Mouse (Mus musculus): ENCODE data around the gene Nub1. TPM values are rescaled to one million over a fixed set of nuclear protein-coding genes. Genes with fewer than 3 reads are reported as not detected.

Nub1 gene
- 77.3 and 81.1 TPM in 2 replicates for polyA plus RNA-seq (2011; ENCODE audit: insufficient read depth, insufficient read length, low read depth, missing spikeins)

DNA sequence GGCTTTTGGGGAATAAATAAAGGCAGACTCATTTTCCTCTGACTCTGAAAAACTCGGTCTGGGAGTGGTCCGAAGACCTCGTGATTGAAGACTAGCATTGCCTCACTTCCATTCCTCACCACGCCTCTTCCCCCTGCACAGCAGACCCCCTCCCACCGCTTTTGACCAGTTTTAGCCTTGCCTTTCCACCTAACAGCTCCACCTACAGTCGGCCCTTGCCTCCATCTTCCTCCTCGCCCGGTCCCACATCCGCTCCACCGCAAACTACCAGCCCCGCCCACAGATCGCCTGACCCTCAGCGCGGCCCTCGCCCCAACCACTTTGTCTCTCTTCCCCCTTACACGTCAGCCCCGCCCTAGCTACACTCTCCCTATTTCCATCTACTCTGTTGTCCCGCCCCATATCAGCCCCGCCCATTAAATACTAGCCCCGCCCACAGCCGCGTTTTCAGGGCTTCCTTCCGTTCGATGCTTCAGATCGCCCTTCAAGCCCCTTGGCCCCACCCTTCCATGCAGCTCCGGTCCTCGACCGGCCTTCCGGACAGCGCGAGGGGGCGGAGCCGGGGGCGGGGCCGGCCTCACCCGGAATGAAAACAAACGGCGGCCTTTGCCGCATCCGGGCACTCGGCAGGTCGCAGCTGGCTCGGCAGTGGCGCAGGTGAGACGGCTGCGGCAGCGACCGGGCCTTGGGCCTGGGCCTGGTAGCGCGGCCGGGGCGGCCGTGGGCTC, at the start of gene Nub1:
Nub1 (plus strand) TSS at position 167 of the 728 bp plus-strand sequence.
- Histone ChIP-seq H3K27me3 (ENCODE audit: control insufficient read depth, insufficient read depth, low read length, poor library complexity, severe bottlenecking) (no peaks in the 10 kb centered on the region), H3K9me3 (replicated peaks; ENCODE audit: control insufficient read depth, insufficient read depth, low read length, poor library complexity, severe bottlenecking) (no peaks in the 10 kb centered on the region), H3K9ac (ENCODE audit: low read depth, poor library complexity, severe bottlenecking) (peak within 1 kb of the TSS; percentile 94), H3K36me3 (ENCODE audit: control insufficient read depth, insufficient read depth, low read length, poor library complexity, severe bottlenecking) (peaks cover 6% of the 10 kb centered on the region), H3K4me1 (ENCODE audit: control insufficient read depth, insufficient read depth, low read length) (no peaks in the 10 kb centered on the region), H3K4me3 (ENCODE audit: low read depth, low read length) (peak within 1 kb of the TSS; percentile 98), H3K27ac (ENCODE audit: insufficient read depth, low read length) (peak within 1 kb of the TSS; percentile 98)
- TF ChIP-seq POLR2A (IDR thresholded peaks at IDR 0.05; ENCODE audit: insufficient read depth, low read length): peak; percentile 76
- TF ChIP-seq CTCF (IDR thresholded peaks at IDR 0.05; ENCODE audit: low read depth, low read length): peak; percentile 62
- TF ChIP-seq EP300 (IDR thresholded peaks at IDR 0.05; ENCODE audit: insufficient read depth, low read depth, low read length): peak; percentile 83

DNA sequence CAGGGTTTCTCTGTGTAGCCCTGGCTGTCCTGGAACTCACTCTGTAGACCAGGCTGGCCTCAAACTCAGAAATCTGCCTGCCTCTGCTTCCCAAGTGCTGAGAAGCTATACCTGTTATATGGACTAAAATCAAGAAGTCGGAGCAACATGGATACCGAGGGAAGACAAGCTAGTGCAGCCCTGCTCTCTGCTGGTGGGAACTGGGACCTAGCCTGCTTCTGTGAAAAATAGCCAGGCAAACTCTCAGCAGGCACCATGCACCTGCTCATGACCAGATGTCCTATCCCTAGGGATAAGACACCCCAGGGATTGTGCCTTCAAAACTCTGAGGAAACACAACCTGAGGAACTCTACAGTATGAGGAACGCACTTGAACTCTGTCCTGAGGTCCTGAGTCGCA, 48.3 kb upstream of the Nub1 start:
- TF ChIP-seq CTCF (IDR thresholded peaks at IDR 0.05; ENCODE audit: low read depth, low read length) (peak; percentile 16), EP300 (IDR thresholded peaks at IDR 0.05; ENCODE audit: insufficient read depth, low read depth, low read length) (no peak)
- Histone ChIP-seq H3K4me1 (ENCODE audit: control insufficient read depth, insufficient read depth, low read length) (peaks cover 2% of the 10 kb centered on the region), H3K27me3 (ENCODE audit: control insufficient read depth, insufficient read depth, low read length, poor library complexity, severe bottlenecking) (no peaks in the 10 kb centered on the region), H3K27ac (ENCODE audit: insufficient read depth, low read length) (no peak overlapping the region), H3K4me3 (ENCODE audit: low read depth, low read length) (no peak overlapping the region), H3K9me3 (replicated peaks; ENCODE audit: control insufficient read depth, insufficient read depth, low read length, poor library complexity, severe bottlenecking) (no peaks in the 10 kb centered on the region), H3K36me3 (ENCODE audit: control insufficient read depth, insufficient read depth, low read length, poor library complexity, severe bottlenecking) (no peaks in the 10 kb centered on the region), H3K9ac (ENCODE audit: low read depth, poor library complexity, severe bottlenecking) (no peak overlapping the region)

DNA sequence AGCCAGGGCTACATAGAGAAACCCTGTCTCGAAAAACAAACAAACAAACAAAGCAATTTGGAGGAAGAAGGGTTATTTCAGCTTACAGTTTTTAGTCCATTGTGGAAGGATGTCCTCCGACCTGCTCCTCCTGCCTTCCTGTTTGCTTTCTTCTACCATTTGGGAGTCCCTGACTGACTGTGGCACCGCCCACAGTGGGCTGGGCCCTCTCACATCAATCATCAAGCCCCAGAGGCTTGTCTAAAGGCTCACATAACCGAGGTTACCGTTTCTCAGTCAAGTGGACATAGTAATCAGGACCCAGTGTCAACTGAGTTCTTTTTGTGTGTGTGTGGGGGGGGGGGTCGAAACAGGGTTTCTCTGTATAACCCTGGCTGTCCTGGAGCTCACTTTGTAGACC, 47.2 kb upstream of the Nub1 start:
- no peak overlapping the region for H3K9ac ChIP-seq (ENCODE audit: low read depth, poor library complexity, severe bottlenecking)
- H3K4me1 ChIP-seq (ENCODE audit: control insufficient read depth, insufficient read depth, low read length): peaks cover 2% of the 10 kb centered on the region
- H3K27me3 ChIP-seq (ENCODE audit: control insufficient read depth, insufficient read depth, low read length, poor library complexity, severe bottlenecking): no peaks in the 10 kb centered on the region
- TF ChIP-seq CTCF (IDR thresholded peaks at IDR 0.05; ENCODE audit: low read depth, low read length) (no peak), POLR2A (IDR thresholded peaks at IDR 0.05; ENCODE audit: insufficient read depth, low read length) (no peak), EP300 (IDR thresholded peaks at IDR 0.05; ENCODE audit: insufficient read depth, low read depth, low read length) (no peak)
- H3K36me3 ChIP-seq (ENCODE audit: control insufficient read depth, insufficient read depth, low read length, poor library complexity, severe bottlenecking): no peaks in the 10 kb centered on the region
- H3K9me3 ChIP-seq (replicated peaks; ENCODE audit: control insufficient read depth, insufficient read depth, low read length, poor library complexity, severe bottlenecking): no peaks in the 10 kb centered on the region
- no peak overlapping the region for H3K4me3 ChIP-seq (ENCODE audit: low read depth, low read length)
- H3K27ac ChIP-seq (ENCODE audit: insufficient read depth, low read length): no peak overlapping the region

DNA sequence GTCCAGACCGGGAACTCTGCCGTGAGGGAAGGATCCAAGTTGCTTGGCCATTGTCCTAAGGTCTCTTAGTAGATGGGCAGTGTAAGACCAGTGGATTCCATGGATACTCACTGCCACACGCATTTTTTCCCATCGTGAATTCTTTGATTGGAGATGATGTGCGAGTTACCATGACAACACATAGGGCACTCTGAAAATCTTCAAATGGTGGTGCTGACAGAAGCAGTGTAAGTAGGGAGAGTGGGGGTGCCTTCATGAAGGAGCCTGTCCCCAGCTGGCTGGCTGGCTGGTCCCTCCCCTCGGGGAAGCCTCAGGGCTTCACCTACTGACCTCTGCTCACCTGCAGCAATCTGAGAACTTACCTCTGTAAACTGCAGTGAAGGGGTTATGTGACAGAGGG, 46.3 kb upstream of the Nub1 start:
- Histone ChIP-seq H3K27me3 (ENCODE audit: control insufficient read depth, insufficient read depth, low read length, poor library complexity, severe bottlenecking) (no peaks in the 10 kb centered on the region), H3K4me1 (ENCODE audit: control insufficient read depth, insufficient read depth, low read length) (peaks cover 2% of the 10 kb centered on the region), H3K36me3 (ENCODE audit: control insufficient read depth, insufficient read depth, low read length, poor library complexity, severe bottlenecking) (no peaks in the 10 kb centered on the region), H3K9ac (ENCODE audit: low read depth, poor library complexity, severe bottlenecking) (no peak overlapping the region), H3K4me3 (ENCODE audit: low read depth, low read length) (no peak overlapping the region), H3K9me3 (replicated peaks; ENCODE audit: control insufficient read depth, insufficient read depth, low read length, poor library complexity, severe bottlenecking) (no peaks in the 10 kb centered on the region), H3K27ac (ENCODE audit: insufficient read depth, low read length) (no peak overlapping the region)
- TF ChIP-seq CTCF (IDR thresholded peaks at IDR 0.05; ENCODE audit: low read depth, low read length) (no peak), EP300 (IDR thresholded peaks at IDR 0.05; ENCODE audit: insufficient read depth, low read depth, low read length) (no peak), POLR2A (IDR thresholded peaks at IDR 0.05; ENCODE audit: insufficient read depth, low read length) (no peak)

DNA sequence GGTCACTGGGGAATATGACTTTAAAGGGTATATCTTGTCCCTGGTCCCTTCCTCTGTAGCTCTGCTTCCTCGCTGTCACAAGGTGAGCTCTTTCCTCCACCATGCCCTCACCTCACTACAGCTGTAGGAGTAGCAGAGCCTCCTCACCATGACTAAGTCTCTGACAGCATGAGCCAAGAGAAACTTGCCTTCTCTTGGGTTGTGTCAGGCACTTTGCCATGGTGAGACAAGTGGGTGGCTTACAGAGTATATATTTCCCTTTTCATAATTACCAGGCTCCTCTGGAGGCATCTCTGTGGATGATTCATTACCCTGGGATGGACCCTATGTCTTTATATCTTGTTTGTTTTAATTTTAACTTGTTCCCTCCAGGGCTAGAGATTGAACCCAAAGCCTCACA, 39.9 kb upstream of the Nub1 start:
- H3K27me3 ChIP-seq (ENCODE audit: control insufficient read depth, insufficient read depth, low read length, poor library complexity, severe bottlenecking): no peaks in the 10 kb centered on the region
- no peaks in the 10 kb centered on the region for H3K36me3 ChIP-seq (ENCODE audit: control insufficient read depth, insufficient read depth, low read length, poor library complexity, severe bottlenecking)
- TF ChIP-seq EP300 (IDR thresholded peaks at IDR 0.05; ENCODE audit: insufficient read depth, low read depth, low read length) (no peak), POLR2A (IDR thresholded peaks at IDR 0.05; ENCODE audit: insufficient read depth, low read length) (no peak), CTCF (IDR thresholded peaks at IDR 0.05; ENCODE audit: low read depth, low read length) (no peak)
- no peaks in the 10 kb centered on the region for H3K4me1 ChIP-seq (ENCODE audit: control insufficient read depth, insufficient read depth, low read length)
- no peak overlapping the region for H3K27ac ChIP-seq (ENCODE audit: insufficient read depth, low read length)
- H3K9me3 ChIP-seq (replicated peaks; ENCODE audit: control insufficient read depth, insufficient read depth, low read length, poor library complexity, severe bottlenecking): no peaks in the 10 kb centered on the region
- H3K4me3 ChIP-seq (ENCODE audit: low read depth, low read length): no peak overlapping the region
- H3K9ac ChIP-seq (ENCODE audit: low read depth, poor library complexity, severe bottlenecking): no peak overlapping the region

DNA sequence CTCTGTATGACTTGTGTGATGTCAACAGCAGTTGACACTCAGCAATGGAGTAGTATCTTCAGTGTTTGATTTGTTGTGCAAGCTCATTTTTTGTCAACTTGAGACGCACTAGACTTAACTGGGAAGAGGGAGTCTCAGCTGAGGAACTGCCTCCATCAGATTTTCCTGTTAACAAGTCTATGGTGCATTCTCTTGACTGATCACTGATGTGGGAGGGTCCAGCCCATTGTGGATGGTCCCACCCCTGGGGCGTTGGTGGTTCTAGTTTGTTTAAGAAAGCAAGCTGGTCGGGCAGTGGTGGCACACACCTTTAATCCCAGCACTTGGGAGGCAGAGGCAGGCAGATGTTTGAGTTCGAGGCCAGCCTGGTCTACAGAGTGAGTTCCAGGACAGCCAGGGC, 36.1 kb upstream of the Nub1 start:
- H3K36me3 ChIP-seq (ENCODE audit: control insufficient read depth, insufficient read depth, low read length, poor library complexity, severe bottlenecking): no peaks in the 10 kb centered on the region
- H3K4me1 ChIP-seq (ENCODE audit: control insufficient read depth, insufficient read depth, low read length): no peaks in the 10 kb centered on the region
- no peaks in the 10 kb centered on the region for H3K27me3 ChIP-seq (ENCODE audit: control insufficient read depth, insufficient read depth, low read length, poor library complexity, severe bottlenecking)
- no peak overlapping the region for H3K9ac ChIP-seq (ENCODE audit: low read depth, poor library complexity, severe bottlenecking)
- no peaks in the 10 kb centered on the region for H3K9me3 ChIP-seq (replicated peaks; ENCODE audit: control insufficient read depth, insufficient read depth, low read length, poor library complexity, severe bottlenecking)
- H3K4me3 ChIP-seq (ENCODE audit: low read depth, low read length): no peak overlapping the region
- no peak overlapping the region; the same call in 1 of the 2 replicates for H3K27ac ChIP-seq (ENCODE audit: insufficient read depth, low read length)
- TF ChIP-seq CTCF (IDR thresholded peaks at IDR 0.05; ENCODE audit: low read depth, low read length) (no peak), POLR2A (IDR thresholded peaks at IDR 0.05; ENCODE audit: insufficient read depth, low read length) (no peak), EP300 (IDR thresholded peaks at IDR 0.05; ENCODE audit: insufficient read depth, low read depth, low read length) (no peak)
